Mouse (Mus musculus): ENCODE measurements at regions not wholly inside any gene's neighbourhood (a gene's known extent, or its start where the extent isn't known, plus 50 kb on each side); places are given as distances from the start of the nearest gene placed in this dataset.
A peak's percentile ranks its signal among the peaks of the same experiment; 100 is the strongest.

DNA sequence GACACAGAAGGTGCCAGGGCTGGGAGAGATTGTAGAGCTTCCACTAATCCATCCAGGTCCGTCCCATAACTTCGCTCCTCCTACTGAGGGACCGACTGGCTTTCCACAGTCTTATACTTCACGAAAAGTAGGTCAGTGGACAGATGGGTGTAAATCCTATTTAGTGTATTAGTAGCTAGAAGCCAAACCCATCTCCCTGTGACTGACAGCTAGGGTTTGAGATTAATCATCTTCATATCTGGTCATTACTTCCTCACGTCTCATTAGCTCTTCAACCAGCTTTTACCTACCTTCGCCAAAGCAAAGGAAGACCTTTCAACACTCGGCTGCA is 60.4 kb upstream of the Scaf11 start:
- DNase-seq = no peak

DNA sequence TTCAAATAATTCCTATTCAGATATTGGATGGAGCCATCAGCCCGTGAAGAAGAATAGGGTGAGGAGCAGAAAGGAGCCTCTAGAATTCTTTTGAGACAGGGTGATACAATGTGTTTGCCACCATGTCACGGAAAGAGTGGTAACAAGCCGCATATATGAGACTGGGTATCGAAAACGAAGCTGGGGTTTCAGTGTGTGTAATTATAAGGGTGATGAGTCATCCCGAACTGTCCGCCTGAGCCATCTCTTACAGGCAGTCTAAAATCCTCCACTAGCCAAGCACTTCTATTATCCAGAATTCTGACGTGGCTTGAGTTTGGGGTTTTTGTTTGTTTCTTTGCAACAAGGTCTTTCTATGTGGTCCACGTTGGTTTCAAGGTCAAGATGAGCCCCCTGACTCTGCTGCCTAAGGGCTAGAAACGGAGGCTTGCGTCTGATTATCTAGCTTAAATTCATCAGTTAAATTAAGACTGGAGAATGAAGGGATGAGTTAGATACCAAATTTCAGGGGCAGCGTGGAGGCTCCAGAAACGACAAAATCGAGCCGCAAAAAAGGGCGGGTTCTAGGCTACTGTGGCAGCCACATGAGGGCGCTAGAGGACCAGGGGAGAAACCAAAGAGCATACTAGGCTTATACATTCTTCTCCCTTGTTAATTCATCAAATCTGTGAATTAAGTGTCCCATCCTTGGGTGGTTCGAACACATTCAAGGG is 59.9 kb upstream of the Scaf11 start:
- peak; percentile 66 for DNase-seq

DNA sequence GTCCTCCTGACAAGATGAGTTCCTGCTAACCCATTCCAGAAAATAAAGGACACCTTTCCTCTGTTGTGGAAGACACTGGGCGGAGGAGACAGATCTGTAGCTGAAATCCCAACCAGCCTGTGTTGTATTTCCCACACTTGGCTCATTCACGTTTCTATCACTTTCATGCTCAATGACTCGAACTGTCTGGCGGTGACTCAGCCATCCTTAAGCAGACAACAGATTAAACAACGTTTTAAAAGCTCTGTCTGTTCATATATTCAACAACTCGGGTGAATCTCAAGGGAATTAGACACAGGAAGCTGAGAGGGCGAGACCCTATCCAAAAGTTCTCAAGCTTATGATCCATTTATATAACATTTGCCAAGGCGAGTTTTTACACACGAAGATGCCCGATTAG is 57.5 kb upstream of the Scaf11 start:
- no peak for DNase-seq

DNA sequence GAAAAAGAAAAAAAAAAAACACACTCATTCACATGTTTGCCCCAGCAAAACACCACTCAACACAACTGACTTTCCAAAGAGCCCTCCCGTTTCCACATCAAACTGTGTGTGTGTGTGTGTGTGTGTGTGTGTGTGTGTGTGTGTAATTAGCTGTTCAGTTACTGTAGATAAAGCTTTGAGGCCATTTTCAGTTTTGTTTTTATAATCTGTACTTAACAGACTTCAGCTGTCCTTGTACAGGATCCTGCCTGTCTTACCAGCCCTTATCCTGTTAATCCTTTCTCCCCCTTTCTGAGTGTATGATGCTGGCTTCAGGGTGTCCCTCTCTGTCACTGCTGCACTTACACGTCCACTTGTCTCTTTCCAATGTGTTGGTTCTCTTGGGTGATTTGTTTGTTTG is 55.0 kb upstream of the Scaf11 start:
- no peak for DNase-seq

DNA sequence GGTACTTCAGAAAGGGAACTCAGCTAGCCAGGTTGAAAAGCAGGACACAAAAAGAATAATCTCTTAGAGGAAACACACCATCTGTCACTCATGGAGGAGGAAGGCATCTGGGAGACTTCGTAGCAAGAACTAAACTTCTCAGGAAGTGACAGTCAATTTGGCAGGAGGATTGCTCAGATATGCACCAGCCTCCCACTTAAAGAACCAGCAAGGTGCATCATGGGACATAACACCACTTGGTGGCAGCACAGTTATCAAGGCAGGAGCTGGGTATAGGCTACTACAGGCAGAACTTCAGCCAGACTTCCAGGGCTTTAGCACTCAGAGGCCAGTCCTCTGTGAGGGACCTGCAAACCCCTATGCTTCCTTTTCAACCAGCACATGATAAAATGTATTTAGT is 52.0 kb upstream of the Scaf11 start:
- no peak for DNase-seq

All from adrenal gland, postnatal 14 days (tissue).